Mouse (Mus musculus) heart, adult 2 months (tissue): ENCODE measurements around the gene Rhog. TPM values are rescaled to one million over a fixed set of nuclear protein-coding genes. Genes with fewer than 3 reads are reported as not detected.

Source experiments
- DNase-seq, 2 experiments: peaks; one replicate each; pipeline ENCODE4 v3.0.0; 2021
- H3K27ac ChIP-seq: fragments of 200-600 bp; 2 replicates; pipeline ENCODE4 v1.8.1; 2022
- H3K27me3 ChIP-seq: fragments of 200-500 bp; 2 replicates; pipeline ENCODE4 v1.6.1; 2012; ENCODE audit warnings: mild to moderate bottlenecking, low read length, inconsistent platforms, mixed read lengths; ENCODE audit not compliant: control insufficient read depth, insufficient read depth
- H3K36me3 ChIP-seq: fragments of 200-500 bp; 2 replicates; pipeline ENCODE4 v1.6.1; 2012; ENCODE audit warnings: low read length, inconsistent platforms; ENCODE audit not compliant: control insufficient read depth, insufficient read depth
- H3K4me1 ChIP-seq: fragments of 200-500 bp; 2 replicates; pipeline ENCODE4 v1.6.1; 2011; ENCODE audit warnings: low read length; ENCODE audit not compliant: control insufficient read depth, insufficient read depth
- H3K4me3 ChIP-seq: fragments of 200-600 bp; 2 replicates; pipeline ENCODE4 v1.8.1; 2022
- H3K79me2 ChIP-seq: fragments of 200-500 bp; replicated peaks from 2 replicates; pipeline ENCODE4 v1.6.1; 2012; ENCODE audit warnings: mild to moderate bottlenecking, inconsistent platforms, low read length, moderate library complexity, mixed read lengths; ENCODE audit not compliant: control insufficient read depth, insufficient read depth
- H3K9ac ChIP-seq: fragments of 200-500 bp; 2 replicates; pipeline ENCODE4 v1.6.1; 2012; ENCODE audit warnings: low read depth, mild to moderate bottlenecking, control low read depth, inconsistent platforms, low read length, mixed read lengths
- CTCF ChIP-seq: fragments of 200-600 bp; IDR thresholded peaks from 2 replicates; pipeline ENCODE4 v1.8.1; 2022; ENCODE audit warnings: antibody characterized with exemption, mild to moderate bottlenecking, moderate library complexity
- EP300 ChIP-seq: fragments of 200-500 bp; IDR thresholded peaks from 2 replicates; pipeline ENCODE4 v1.6.1; 2011; ENCODE audit warnings: low read depth, low read length, control low read depth; ENCODE audit not compliant: insufficient read depth
- POLR2A ChIP-seq: fragments of 200-500 bp; IDR thresholded peaks from 2 replicates; pipeline ENCODE4 v1.6.1; 2011; ENCODE audit warnings: mild to moderate bottlenecking, low read depth, low read length, control low read depth; ENCODE audit not compliant: insufficient read depth
- WGBS: fragments of 180-500 bp; shearing (Covaris S2); methylation state at CpG from one replicate; pipeline ENCODE4 v1.1.7; 2018; 5-methylcytosine and 5-hydroxymethylcytosine counted together
- intact Hi-C: fragments of 180-260 bp; cut with DNase I; formaldehyde crosslinking; loops from one replicate; pipeline ENCODE4 v1.15.1; 2025
- polyA plus RNA-seq: library from polyadenylated mRNA; depleted of rRNA; stranded (reverse); fragments of >200 nt; gene quantifications from 2 replicates; pipeline ENCODE4 v1.2.3, GENCODE M21; 2012
- total RNA-seq, 2 experiments: library from RNA; stranded (reverse); gene quantifications; 2 replicates each; pipeline ENCODE4 v1.2.3; 2021

Rhog gene
- total and polyA plus RNA-seq, 3 experiments, result 22.4 to 34.2 (median 26.3) TPM

DNA sequence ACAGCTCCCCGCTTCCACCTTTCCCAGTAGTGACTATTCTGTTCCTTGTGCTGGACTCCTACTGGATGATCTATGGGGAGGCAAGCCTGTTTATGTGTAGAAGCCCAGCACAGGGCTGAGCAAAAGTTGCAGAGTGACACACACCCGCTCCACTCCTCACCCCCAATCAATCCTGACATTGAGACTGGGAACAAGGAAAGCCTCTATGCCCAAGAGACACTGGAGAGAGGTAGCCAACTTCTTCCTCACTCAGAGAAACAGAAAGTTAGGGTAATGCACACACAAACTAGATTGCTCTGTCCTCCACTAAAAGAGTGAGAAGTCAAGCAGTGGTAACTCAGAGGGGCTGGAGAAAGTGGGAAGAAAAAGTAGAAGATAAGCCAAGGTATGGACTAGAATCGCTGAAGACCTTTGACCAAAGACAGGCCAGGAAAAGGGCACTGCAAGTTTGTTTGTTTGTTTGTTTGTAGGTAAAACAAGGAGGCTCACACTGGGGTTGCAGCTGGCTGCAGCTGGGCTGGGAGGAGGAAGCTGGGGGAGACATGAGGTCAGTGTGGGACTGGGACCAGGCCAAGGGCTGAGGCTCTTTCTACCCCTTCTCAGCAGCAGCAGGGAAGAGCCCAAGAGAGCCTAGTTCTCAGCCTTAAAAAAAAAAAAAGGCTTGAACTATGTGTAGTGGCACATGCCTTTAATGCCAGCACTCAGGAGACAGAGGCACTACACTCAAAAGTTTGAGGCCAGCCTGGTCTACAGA is 10.9 kb downstream of the Rhog start:
- Histone ChIP-seq H3K79me2 (peaks cover 2% of the 10 kb centered on the region), H3K27me3 (no peaks in the 10 kb centered on the region), H3K9ac (no peak overlapping the region), H3K4me1 (peaks cover 38% of the 10 kb centered on the region), H3K27ac (peak overlapping the region; percentile 77), H3K4me3 (no peak overlapping the region), H3K36me3 (peaks cover 9% of the 10 kb centered on the region)
- WGBS, result 54% methylated on average over 3 of the region's 3 CpGs
- no peak for TF ChIP-seq POLR2A
- no peak for TF ChIP-seq CTCF
- no peak for TF ChIP-seq EP300
- intact Hi-C loops, result no loop called here
- DNase-seq, result peak; percentile 78 to 83

- Histone ChIP-seq H3K27me3 (no peaks in the 10 kb centered on the region), H3K4me1 (peaks cover 38% of the 10 kb centered on the region), H3K36me3 (peaks cover 9% of the 10 kb centered on the region), H3K27ac (peak overlapping the region; percentile 77), H3K9ac (no peak overlapping the region), H3K79me2 (peaks cover 2% of the 10 kb centered on the region), H3K4me3 (no peak overlapping the region)
- intact Hi-C loops, result loop anchor here (2.0 kb wide), 1 partner anchor 21 kb away; no protein-coding TSS in a partner anchor
- no peak for TF ChIP-seq POLR2A
- 0 out of 2 replicates have a peak, but pooled peaks have one; percentile 18 for TF ChIP-seq EP300
- TF ChIP-seq CTCF, result 0 out of 2 replicates have a peak, but pooled peaks have one; percentile 2
- WGBS, result 61% methylated on average over 2 of the region's 2 CpGs
- DNase-seq, result peak; percentile 58 to 60
These were observed 12.0 kb downstream of the Rhog start for GRCm38 (mm10) chr7:102243870-102244269.

GRCm38 (mm10) chr7:102242917-102243316 is 12.9 kb downstream of the Rhog start:
- Histone ChIP-seq H3K27ac (peak overlapping the region; percentile 1; the same call in 1 of the 2 replicates), H3K4me3 (no peak overlapping the region), H3K79me2 (peaks cover 2% of the 10 kb centered on the region), H3K36me3 (peaks cover 9% of the 10 kb centered on the region), H3K4me1 (peaks cover 37% of the 10 kb centered on the region), H3K9ac (no peak overlapping the region), H3K27me3 (no peaks in the 10 kb centered on the region)
- no peak for TF ChIP-seq CTCF
- WGBS, result 65% methylated on average over 3 of the region's 3 CpGs
- DNase-seq, result no peak
- intact Hi-C loops, result loop anchor here (2.0 kb wide), 1 partner anchor 20 kb away; no protein-coding TSS in a partner anchor

DNA sequence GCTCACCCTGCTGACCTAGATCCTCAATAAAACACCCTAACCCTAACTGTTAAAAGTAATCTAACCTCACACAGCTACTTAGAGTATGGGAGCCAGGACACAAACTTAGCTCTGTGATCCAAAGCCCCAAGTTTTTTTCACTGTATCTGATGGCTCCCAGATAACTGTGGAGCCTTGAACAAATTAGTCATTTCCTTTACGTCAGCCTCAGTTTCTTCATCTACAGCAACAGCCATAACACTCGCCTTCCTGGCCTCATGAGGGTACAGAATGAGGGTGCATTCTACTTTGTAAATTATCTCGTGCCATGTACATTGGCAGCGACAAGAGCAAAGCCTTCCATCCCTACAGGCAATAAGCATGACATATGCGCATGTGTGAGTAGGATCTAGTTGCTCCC is 13.5 kb downstream of the Rhog start:
- intact Hi-C loops, result loop anchor here (2.0 kb wide), 1 partner anchor 20 kb away; no protein-coding TSS in a partner anchor
- H3K36me3 ChIP-seq, result peaks cover 9% of the 10 kb centered on the region
- H3K4me3 ChIP-seq, result no peak overlapping the region
- no peaks in the 10 kb centered on the region for H3K27me3 ChIP-seq
- DNase-seq, result no peak
- H3K79me2 ChIP-seq, result peaks cover 2% of the 10 kb centered on the region
- WGBS, result 58% methylated on average over 5 of the region's 5 CpGs
- TF ChIP-seq POLR2A (no peak), CTCF (no peak), EP300 (no peak)
- peak overlapping the region; percentile 1 for H3K27ac ChIP-seq
- peaks cover 34% of the 10 kb centered on the region for H3K4me1 ChIP-seq
- H3K9ac ChIP-seq, result no peak overlapping the region

- DNase-seq, result no peak
- no peak overlapping the region for H3K9ac ChIP-seq
- 88% methylated on average over 16 of the region's 16 CpGs for WGBS
- no peak overlapping the region for H3K4me3 ChIP-seq
- peaks cover 5% of the 10 kb centered on the region; the same call in 1 of the 2 replicates for H3K36me3 ChIP-seq
- TF ChIP-seq POLR2A (no peak), CTCF (no peak), EP300 (no peak)
- no peaks in the 10 kb centered on the region; the same call in 1 of the 2 replicates for H3K79me2 ChIP-seq
- H3K4me1 ChIP-seq, result peaks cover 16% of the 10 kb centered on the region
- no peak overlapping the region for H3K27ac ChIP-seq
- intact Hi-C loops, result no loop called here
- no peaks in the 10 kb centered on the region for H3K27me3 ChIP-seq
These were observed 16.3 kb downstream of the Rhog start for GRCm38 (mm10) chr7:102239591-102239990.

DNA sequence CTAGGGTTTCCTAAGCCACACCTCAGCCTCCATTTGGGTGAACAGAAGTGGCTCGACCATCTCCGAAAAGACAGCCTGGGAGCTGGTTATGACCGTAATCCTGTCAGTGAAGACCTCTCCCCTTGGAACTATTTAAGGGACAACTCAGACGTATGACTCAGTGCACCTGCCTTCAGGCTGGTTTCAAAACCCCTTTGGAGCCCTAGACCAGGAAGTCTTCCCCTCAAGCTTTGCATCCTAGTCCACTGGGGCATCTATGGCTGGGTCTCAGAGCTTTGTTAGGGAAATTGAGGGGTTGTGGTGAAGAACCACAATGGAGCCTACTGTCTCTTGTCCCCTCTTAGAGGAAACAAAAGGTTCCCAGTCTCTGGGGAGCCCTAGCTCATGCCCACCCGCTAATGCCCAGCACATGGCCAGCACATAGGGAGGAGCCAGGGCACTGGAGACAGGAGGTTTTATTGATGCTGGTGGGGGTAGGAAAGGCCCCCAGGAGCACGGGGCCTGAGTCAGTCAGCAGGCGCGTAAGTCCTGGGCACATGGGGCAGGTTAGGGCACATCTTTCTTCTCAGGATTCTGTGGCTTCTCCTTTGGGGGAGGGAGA is 17.1 kb downstream of the Rhog start:
- TF ChIP-seq CTCF (no peak), POLR2A (no peak), EP300 (no peak)
- H3K4me1 ChIP-seq, result peaks cover 11% of the 10 kb centered on the region
- no peaks in the 10 kb centered on the region for H3K27me3 ChIP-seq
- H3K36me3 ChIP-seq, result peaks cover 4% of the 10 kb centered on the region; the same call in 1 of the 2 replicates
- no peak for DNase-seq
- H3K27ac ChIP-seq, result no peak overlapping the region
- H3K9ac ChIP-seq, result no peak overlapping the region
- H3K79me2 ChIP-seq, result no peaks in the 10 kb centered on the region
- 90% methylated on average over 8 of the region's 8 CpGs for WGBS
- no peak overlapping the region for H3K4me3 ChIP-seq
- intact Hi-C loops, result no loop called here
